Mouse (Mus musculus) urinary bladder, adult 2 months (tissue): ENCODE measurements around the gene Spag8. TPM values are rescaled to one million over a fixed set of nuclear protein-coding genes. Genes with fewer than 3 reads are reported as not detected.

ENCODE experiments used
- polyA plus RNA-seq: library from polyadenylated mRNA; depleted of rRNA; stranded (reverse); fragments of >200 nt; gene quantifications from 2 replicates; pipeline ENCODE4 v1.2.3, GENCODE M21; 2012; rRNA removed

Gene Spag8
- polyA plus RNA-seq, 1 experiment = 1.3 TPM

Other genes starting within 250 kb of the Spag8 start
- gene Fam166b, start 224.5 kb downstream of the Spag8 start, polyA plus RNA-seq = 0.55 and 0.59 TPM in 2 replicates
- 25.8 and 34.2 TPM in 2 replicates for gene Tesk1, start 211.7 kb downstream of the Spag8 start, polyA plus RNA-seq
- 2.4 and 4.6 TPM in 2 replicates for gene Cd72, start 199.0 kb downstream of the Spag8 start, polyA plus RNA-seq
- gene Sit1, start 169.9 kb downstream of the Spag8 start, polyA plus RNA-seq = 0.22 and 0.41 TPM in 2 replicates
- 272 and 290 TPM in 2 replicates for gene Ccdc107, start 160.7 kb downstream of the Spag8 start, polyA plus RNA-seq
- gene Arhgef39, start 153.9 kb downstream of the Spag8 start, polyA plus RNA-seq = 14.7 and 26.0 TPM in 2 replicates
- 1.3 and 1.9 TPM in 2 replicates for gene Car9, start 146.6 kb downstream of the Spag8 start, polyA plus RNA-seq
- 3,808 and 5,340 TPM in 2 replicates for gene Tpm2, start 129.8 kb downstream of the Spag8 start, polyA plus RNA-seq
- 57.7 and 77.0 TPM in 2 replicates for gene Creb3, start 91.3 kb downstream of the Spag8 start, polyA plus RNA-seq
- 124 and 153 TPM in 2 replicates for gene Tln1, start 90.9 kb downstream of the Spag8 start, polyA plus RNA-seq
- gene Rgp1, start 74.9 kb downstream of the Spag8 start, polyA plus RNA-seq = 34.9 and 35.1 TPM in 2 replicates
- 15.1 and 16.8 TPM in 2 replicates for gene Gba2, start 74.7 kb downstream of the Spag8 start, polyA plus RNA-seq
- gene Msmp, start 69.1 kb downstream of the Spag8 start, polyA plus RNA-seq = 0.44 TPM in 1 of 2 replicates, not detected in the other
- gene Npr2, start 21.7 kb downstream of the Spag8 start, polyA plus RNA-seq = 54.7 and 69.7 TPM in 2 replicates
- gene Hint2, start 2.9 kb upstream of the Spag8 start, polyA plus RNA-seq = 107 and 112 TPM in 2 replicates
- 8.3 and 12.6 TPM in 2 replicates for gene Tmem8b, start 15.4 kb upstream of the Spag8 start, polyA plus RNA-seq
- 0.41 and 0.51 TPM in 2 replicates for gene Fam221b, start 15.6 kb upstream of the Spag8 start, polyA plus RNA-seq
- not detected in 2 replicates for gene Olfr70, start 47.2 kb upstream of the Spag8 start, polyA plus RNA-seq
- gene Olfr71, start 56.7 kb upstream of the Spag8 start, polyA plus RNA-seq = not detected in 2 replicates
- gene Hrct1, start 73.6 kb upstream of the Spag8 start, polyA plus RNA-seq = 5.2 and 7.8 TPM in 2 replicates
- 1.2 and 1.6 TPM in 2 replicates for gene Spaar, start 76.4 kb upstream of the Spag8 start, polyA plus RNA-seq
- gene Olfr159, start 117.4 kb upstream of the Spag8 start, polyA plus RNA-seq = not detected in 2 replicates
- not detected in 2 replicates for gene Olfr156, start 170.3 kb upstream of the Spag8 start, polyA plus RNA-seq
- not detected in 2 replicates for gene Olfr157, start 186.6 kb upstream of the Spag8 start, polyA plus RNA-seq
- gene Olfr155, start 198.0 kb upstream of the Spag8 start, polyA plus RNA-seq = not detected in 2 replicates
- gene Reck, start 221.9 kb upstream of the Spag8 start, polyA plus RNA-seq = 25.8 and 26.0 TPM in 2 replicates